Mouse (Mus musculus): ENCODE measurements around the gene Vav3.

GRCm38 (mm10) chr3:109411294-109411693 is 70.8 kb downstream of the Vav3 start:
- TF ChIP-seq TCF12 (IDR thresholded peaks at IDR 0.05; ENCODE audit: low read depth, low read length) = no peak
- no peak for TF ChIP-seq POLR2A (IDR thresholded peaks at IDR 0.05; ENCODE audit: low read depth, low read length)
- no peak for TF ChIP-seq E2F4 (IDR thresholded peaks at IDR 0.05; ENCODE audit: insufficient replicate concordance, low read depth, low read length)
- TF ChIP-seq CTCF (conservative IDR thresholded peaks at IDR 0.05 in 1 of 2, IDR thresholded peaks at IDR 0.05 in 1 of 2; ENCODE audit: low read depth in 2 of 2, low read length in 2 of 2) = no peak
- no peak for TF ChIP-seq JUND (conservative IDR thresholded peaks at IDR 0.05; ENCODE audit: low read depth, low read length)
- TF ChIP-seq IRF4 (IDR thresholded peaks at IDR 0.05; ENCODE audit: low read depth, low read length) = no peak
- TF ChIP-seq SIN3A (IDR thresholded peaks at IDR 0.05; ENCODE audit: low read length) = no peak
